In genomic region chr17:27424356-27424755, GRCm38 (mm10) we compare ENCODE assay signal across 23 mouse cellular contexts.
DNase-seq lines count a peak whose midpoint lies in the region; ATAC-seq lines count a peak whose summit lies in the region.
"Had no signal": no experiment of that assay in that cellular context is flagged by ENCODE, and none has a peak within 500 bp of the region (broad histone marks: within the 10 kb centered on the region; RNA-seq: fewer than 3 reads in every experiment).

No protein-coding gene starts in this region.

- peak; percentile 50 for DNase-seq in cerebellum, adult 11-12 months
- no peak for DNase-seq in cerebellum, postnatal 10 days
- DNase-seq in lung, adult 18-20 months: no peak
- DNase-seq in layer of hippocampus, adult 18-20 months (ENCODE audit: low spot score in 2 of 2): no peak
- DNase-seq in right cerebral cortex, postnatal 10 days (ENCODE audit: low spot score in 2 of 2): no peak
- DNase-seq: adrenal gland, adult 8-10 months; forebrain, postnatal 0 days; gastrocnemius, postnatal 25 days; heart, adult 18-20 months; heart, postnatal 14 days; kidney, adult 11 months; liver, postnatal 0 days; midbrain, embryonic 14.5 days; right cerebral cortex, postnatal 14 days; spleen, adult 18-20 months had no signal

- H3K9ac ChIP-seq in lung, embryonic 15.5 days: no peak overlapping the region
- no peak overlapping the region for H3K9ac ChIP-seq in limb, embryonic 15.5 days
- H3K9ac ChIP-seq: forebrain, postnatal 0 days; heart, embryonic 12.5 days; hindbrain, embryonic 12.5 days; liver, postnatal 0 days had no signal

- WGBS in lung, embryonic 15.5 days: 41% methylated on average over 6 of the region's 6 CpGs
- 63% methylated on average over 6 of the region's 6 CpGs for WGBS in limb, embryonic 15.5 days

- H3K9me3 ChIP-seq in lung, embryonic 15.5 days: peaks cover 6% of the 10 kb centered on the region
- H3K9me3 ChIP-seq in limb, embryonic 15.5 days: peaks cover 9% of the 10 kb centered on the region

- peaks cover 38% of the 10 kb centered on the region for H3K4me1 ChIP-seq in lung, embryonic 15.5 days
- peaks cover 35% of the 10 kb centered on the region for H3K4me1 ChIP-seq in limb, embryonic 15.5 days

- H3K4me2 ChIP-seq in lung, embryonic 15.5 days: no peak overlapping the region
- no peak overlapping the region for H3K4me2 ChIP-seq in limb, embryonic 15.5 days
- H3K4me2 ChIP-seq: heart, embryonic 12.5 days; hindbrain, embryonic 12.5 days; liver, embryonic 11.5 days had no signal

- ATAC-seq in lung, embryonic 15.5 days (ENCODE audit: borderline replicate concordance, extremely low read depth, low FRiP score, low TSS enrichment): peak; percentile 56; the same call in 1 of the 2 replicates
- no peak for ATAC-seq in limb, embryonic 15.5 days (ENCODE audit: insufficient number of reproducible peaks, low FRiP score, low TSS enrichment, low read depth)
- ATAC-seq in frontal cortex, adult (ENCODE audit: low TSS enrichment): no peak
- ATAC-seq: forebrain, postnatal 0 days; liver, postnatal 0 days had no signal

- H3K27me3 ChIP-seq in lung, embryonic 15.5 days: no peaks in the 10 kb centered on the region
- H3K27me3 ChIP-seq in limb, embryonic 15.5 days: peaks cover 4% of the 10 kb centered on the region; the same call in 1 of the 2 replicates

- no peak overlapping the region for H3K27ac ChIP-seq in lung, embryonic 15.5 days
- 0 out of 2 replicates have a peak overlapping the region, but pooled peaks have one; percentile 33 for H3K27ac ChIP-seq in limb, embryonic 15.5 days
- H3K27ac ChIP-seq: forebrain, embryonic 10.5 days; hindbrain, embryonic 12.5 days; left cerebral cortex, adult 2 months had no signal

- H3K4me3 ChIP-seq in lung, embryonic 15.5 days: no peak overlapping the region
- H3K4me3 ChIP-seq in limb, embryonic 15.5 days: no peak overlapping the region
- H3K4me3 ChIP-seq: forebrain, embryonic 10.5 days; heart, embryonic 12.5 days; hindbrain, embryonic 12.5 days; left cerebral cortex, adult 2 months had no signal

- H3K36me3 ChIP-seq in lung, embryonic 15.5 days: no peaks in the 10 kb centered on the region
- H3K36me3 ChIP-seq in limb, embryonic 15.5 days: no peaks in the 10 kb centered on the region
- H3K36me3 ChIP-seq: forebrain, embryonic 10.5 days; heart, embryonic 12.5 days; hindbrain, embryonic 12.5 days had no signal
